Mouse (Mus musculus) liver, adult 2 months (tissue): ENCODE data around the gene Mcrip1. TPM values are rescaled to one million over a fixed set of nuclear protein-coding genes. Genes with fewer than 3 reads are reported as not detected.

Source experiments
- DNase-seq: peaks from one replicate; pipeline ENCODE4 v3.0.0-alpha.2; 2011; ENCODE audit warnings: low read depth, low spot score; ENCODE audit errors: extremely low read depth
- H3K27ac ChIP-seq: fragments of 200-500 bp; replicated peaks from 2 replicates; pipeline ENCODE4 v1.5.1; 2012; ENCODE audit warnings: low read depth, mild to moderate bottlenecking, control low read depth, inconsistent platforms, low read length; ENCODE audit not compliant: insufficient read depth
- H3K27me3 ChIP-seq: fragments of 200-500 bp; 2 replicates; pipeline ENCODE4 v1.6.1; 2012; ENCODE audit warnings: mild to moderate bottlenecking, moderate library complexity, low read length, inconsistent platforms; ENCODE audit not compliant: control insufficient read depth, insufficient read depth
- H3K36me3 ChIP-seq: fragments of 200-500 bp; 2 replicates; pipeline ENCODE4 v1.6.1; 2012; ENCODE audit warnings: low read length, inconsistent platforms; ENCODE audit not compliant: control insufficient read depth, insufficient read depth
- H3K4me1 ChIP-seq: fragments of 200-500 bp; 2 replicates; pipeline ENCODE4 v1.6.1; 2011; ENCODE audit warnings: low read length; ENCODE audit not compliant: control insufficient read depth, insufficient read depth
- H3K4me3 ChIP-seq: fragments of 200-500 bp; 2 replicates; pipeline ENCODE4 v1.5.1; 2011; ENCODE audit warnings: low read depth, mild to moderate bottlenecking, control low read depth, low read length, moderate library complexity; ENCODE audit not compliant: insufficient read depth
- H3K79me2 ChIP-seq: fragments of 200-500 bp; 2 replicates; pipeline ENCODE4 v1.6.1; 2012; ENCODE audit warnings: inconsistent platforms, mild to moderate bottlenecking, low read length, moderate library complexity; ENCODE audit not compliant: control insufficient read depth, insufficient read depth
- H3K9ac ChIP-seq: fragments of 200-500 bp; 2 replicates; pipeline ENCODE4 v1.6.1; 2012; ENCODE audit warnings: low read depth, mild to moderate bottlenecking, control low read depth, inconsistent platforms, low read length
- CTCF ChIP-seq: fragments of 200-500 bp; IDR thresholded peaks from 2 replicates; pipeline ENCODE4 v1.5.1; 2011; ENCODE audit warnings: low read depth, low read length, control low read depth
- POLR2A ChIP-seq: fragments of 200-500 bp; IDR thresholded peaks from 2 replicates; pipeline ENCODE4 v1.6.1; 2011; ENCODE audit warnings: low read length, control low read depth; ENCODE audit not compliant: insufficient read depth; ENCODE audit errors: extremely low read depth
- whole genome bisulfite sequencing: fragments of 180-500 bp; shearing (Covaris S2); methylation state at CpG from one replicate; pipeline ENCODE4 v1.1.7; 2018; 5-methylcytosine and 5-hydroxymethylcytosine counted together
- polyA plus RNA-seq: library from polyadenylated mRNA; depleted of rRNA; stranded (reverse); fragments of >200 nt; gene quantifications from 2 replicates; pipeline ENCODE4 v1.2.3, GENCODE M21; 2012
- total RNA-seq: library from RNA; depleted of rRNA; stranded (reverse); fragments of >200 nt; gene quantifications from 2 replicates; pipeline ENCODE4 v1.2.3, GENCODE M21; 2014

Mcrip1 gene
- total and polyA plus RNA-seq, 2 experiments, result 11.7 to 44.4 TPM

GRCm38 (mm10) chr11:120512790-120513453 is 36.6 kb downstream of the Mcrip1 start:
- Histone ChIP-seq H3K27ac (no peak overlapping the region), H3K4me1 (peaks cover 16% of the 10 kb centered on the region), H3K36me3 (no peaks in the 10 kb centered on the region), H3K4me3 (no peak overlapping the region), H3K9ac (no peak overlapping the region), H3K79me2 (no peaks in the 10 kb centered on the region), H3K27me3 (no peaks in the 10 kb centered on the region)
- DNase-seq, result peak; percentile 55
- 26% methylated on average over 6 of the region's 6 CpGs for WGBS
- TF ChIP-seq CTCF (no peak), POLR2A (no peak)

- peaks cover 25% of the 10 kb centered on the region for H3K4me1 ChIP-seq
- no peaks in the 10 kb centered on the region for H3K36me3 ChIP-seq
- no peaks in the 10 kb centered on the region for H3K79me2 ChIP-seq
- H3K27me3 ChIP-seq, result no peaks in the 10 kb centered on the region
- TF ChIP-seq CTCF (no peak), POLR2A (no peak)
- WGBS, result 7% methylated on average over 16 of the region's 16 CpGs
- H3K4me3 ChIP-seq, result peak overlapping the region; percentile 7
- no peak for DNase-seq
- H3K9ac ChIP-seq, result peak overlapping the region; percentile 70
- H3K27ac ChIP-seq, result peak overlapping the region; percentile 75
These were observed 39.0 kb downstream of the Mcrip1 start for GRCm38 (mm10) chr11:120510375-120511030.

GRCm38 (mm10) chr11:120509940-120510339 is 39.6 kb downstream of the Mcrip1 start:
- peak overlapping the region; percentile 75 for H3K27ac ChIP-seq
- no peak overlapping the region for H3K4me3 ChIP-seq
- peak; percentile 96 for DNase-seq
- TF ChIP-seq POLR2A, result no peak
- TF ChIP-seq CTCF, result no peak
- H3K4me1 ChIP-seq, result peaks cover 25% of the 10 kb centered on the region
- WGBS, result 11% methylated on average over 4 of the region's 4 CpGs
- no peaks in the 10 kb centered on the region for H3K79me2 ChIP-seq
- peak overlapping the region; percentile 70 for H3K9ac ChIP-seq
- H3K27me3 ChIP-seq, result no peaks in the 10 kb centered on the region
- H3K36me3 ChIP-seq, result no peaks in the 10 kb centered on the region

GRCm38 (mm10) chr11:120508290-120508870 is 41.1 kb downstream of the Mcrip1 start:
- Histone ChIP-seq H3K4me1 (peaks cover 25% of the 10 kb centered on the region), H3K9ac (no peak overlapping the region), H3K79me2 (no peaks in the 10 kb centered on the region), H3K36me3 (no peaks in the 10 kb centered on the region), H3K27ac (no peak overlapping the region), H3K27me3 (no peaks in the 10 kb centered on the region), H3K4me3 (no peak overlapping the region)
- DNase-seq, result no peak
- TF ChIP-seq CTCF (no peak), POLR2A (no peak)
- WGBS, result 72% methylated on average over 9 of the region's 9 CpGs

GRCm38 (mm10) chr11:120507611-120508289 is 41.8 kb downstream of the Mcrip1 start:
- WGBS, result 61% methylated on average over 13 of the region's 13 CpGs
- Histone ChIP-seq H3K4me3 (no peak overlapping the region), H3K27ac (no peak overlapping the region; the same call in 1 of the 2 replicates), H3K27me3 (no peaks in the 10 kb centered on the region), H3K9ac (no peak overlapping the region; the same call in 1 of the 2 replicates), H3K79me2 (no peaks in the 10 kb centered on the region), H3K36me3 (no peaks in the 10 kb centered on the region), H3K4me1 (peaks cover 25% of the 10 kb centered on the region)
- TF ChIP-seq POLR2A, result no peak
- TF ChIP-seq CTCF, result no peak
- peak; percentile 67 for DNase-seq
